In genomic region chr10:119052441-119053041, GRCm38 (mm10) we compare ENCODE assay signal across 12 mouse cellular contexts.
A peak's percentile ranks its signal among the peaks of the same experiment; 100 is the strongest.
DNase-seq lines count a peak whose midpoint lies in the region; ATAC-seq and TF ChIP-seq lines count a peak whose summit lies in the region.
"Had no signal": no experiment of that assay in that cellular context is flagged by ENCODE, and none has a peak within 500 bp of the region (broad histone marks: within the 10 kb centered on the region; RNA-seq: fewer than 3 reads in every experiment).

No protein-coding gene starts in this region.

- H3K4me3 ChIP-seq in intestine, postnatal 0 days (ENCODE audit: low read depth, low read length) = no peak overlapping the region
- no peak overlapping the region for H3K4me3 ChIP-seq in intestine, embryonic 15.5 days (replicated peaks)
- H3K4me3 ChIP-seq in lung, adult 2 months (replicated peaks; ENCODE audit: extremely low read depth, low read depth, low read length) = no peak overlapping the region
- no peak overlapping the region for H3K4me3 ChIP-seq in embryonic facial prominence, embryonic 13.5 days

- H3K9ac ChIP-seq in intestine, postnatal 0 days (ENCODE audit: low read depth, low read length) = no peak overlapping the region
- no peak overlapping the region for H3K9ac ChIP-seq in intestine, embryonic 15.5 days
- H3K9ac ChIP-seq in embryonic facial prominence, embryonic 13.5 days = no peak overlapping the region
- H3K9ac ChIP-seq: liver, embryonic 14.5 days had no signal

- ATAC-seq in intestine, postnatal 0 days = no peak
- no peak for ATAC-seq in intestine, embryonic 15.5 days
- ATAC-seq in embryonic facial prominence, embryonic 13.5 days (ENCODE audit: insufficient number of reproducible peaks, insufficient read depth, low FRiP score, low TSS enrichment, low read depth) = no peak
- ATAC-seq: forebrain, embryonic 16.5 days; inflammation-experienced regulatory T-cells, adult 6 months had no signal

- H3K9me3 ChIP-seq in intestine, postnatal 0 days (ENCODE audit: control insufficient read depth) = no peaks in the 10 kb centered on the region
- no peaks in the 10 kb centered on the region for H3K9me3 ChIP-seq in intestine, embryonic 15.5 days
- H3K9me3 ChIP-seq in embryonic facial prominence, embryonic 13.5 days = no peaks in the 10 kb centered on the region

- intact Hi-C loops in heart, postnatal 10 days (cut with DNase I) = no loop called here

- no peak overlapping the region for H3K27ac ChIP-seq in intestine, postnatal 0 days (ENCODE audit: low read depth, low read length)
- H3K27ac ChIP-seq in intestine, embryonic 15.5 days = no peak overlapping the region
- H3K27ac ChIP-seq in embryonic facial prominence, embryonic 13.5 days = peak overlapping the region; percentile 60
- H3K27ac ChIP-seq: liver, embryonic 14.5 days had no signal

- no peaks in the 10 kb centered on the region for H3K36me3 ChIP-seq in intestine, postnatal 0 days (ENCODE audit: control insufficient read depth, insufficient read depth)
- H3K36me3 ChIP-seq in intestine, embryonic 15.5 days = no peaks in the 10 kb centered on the region
- H3K36me3 ChIP-seq in embryonic facial prominence, embryonic 13.5 days = no peaks in the 10 kb centered on the region

- H3K27me3 ChIP-seq in intestine, postnatal 0 days (replicated peaks; ENCODE audit: control insufficient read depth, insufficient read depth, low read length) = no peaks in the 10 kb centered on the region
- no peaks in the 10 kb centered on the region for H3K27me3 ChIP-seq in intestine, embryonic 15.5 days (replicated peaks)
- no peaks in the 10 kb centered on the region for H3K27me3 ChIP-seq in embryonic facial prominence, embryonic 13.5 days

- peak; percentile 63 for DNase-seq in lung, postnatal 36 days
- DNase-seq in lung, adult 2 months = no peak
- DNase-seq in heart, postnatal 10 days = peak; percentile 48 to 69
- DNase-seq in right cerebral cortex, postnatal 36 days (ENCODE audit: low spot score in 2 of 2) = no peak
- DNase-seq: cerebellum, adult 8-10 months; gastrocnemius, postnatal 14 days had no signal

- no peak for TF ChIP-seq POLR2A in lung, adult 2 months (IDR thresholded peaks at IDR 0.05; ENCODE audit: borderline replicate concordance, extremely low read depth, low read depth, low read length)

- H3K4me2 ChIP-seq in intestine, postnatal 0 days (replicated peaks; ENCODE audit: low read depth) = no peak overlapping the region
- no peak overlapping the region for H3K4me2 ChIP-seq in intestine, embryonic 15.5 days (replicated peaks)
- H3K4me2 ChIP-seq in embryonic facial prominence, embryonic 13.5 days = no peak overlapping the region

- 72% methylated on average over 1 of the region's 1 CpGs for WGBS in intestine, postnatal 0 days
- 62% methylated on average over 1 of the region's 1 CpGs for WGBS in intestine, embryonic 15.5 days
- 19% methylated on average over 1 of the region's 1 CpGs for WGBS in lung, adult 2 months
- WGBS in embryonic facial prominence, embryonic 13.5 days = 63% methylated on average over 1 of the region's 1 CpGs

- peak; percentile 47 for TF ChIP-seq CTCF in intestine, postnatal 0 days (IDR thresholded peaks at IDR 0.05; ENCODE audit: low read depth)
- TF ChIP-seq CTCF in lung, adult 2 months (IDR thresholded peaks at IDR 0.05; ENCODE audit: insufficient read depth, low read length) = no peak

- H3K4me1 ChIP-seq in intestine, postnatal 0 days (replicated peaks; ENCODE audit: control insufficient read depth, insufficient read depth, low read length) = no peaks in the 10 kb centered on the region
- H3K4me1 ChIP-seq in intestine, embryonic 15.5 days (replicated peaks) = peaks cover 4% of the 10 kb centered on the region; the same call in 1 of the 2 replicates
- peaks cover 9% of the 10 kb centered on the region for H3K4me1 ChIP-seq in lung, adult 2 months (ENCODE audit: control insufficient read depth, insufficient read depth, low read length)
- peaks cover 42% of the 10 kb centered on the region for H3K4me1 ChIP-seq in embryonic facial prominence, embryonic 13.5 days

Comparison
In these comparisons a context has a peak if more than half of its experiments do, and no peak if none do; other contexts are left out.
1. DNase-seq: peak in lung, postnatal 36 days (single experiment) and heart, postnatal 10 days (2 of 2); none in lung, adult 2 months (single experiment) and right cerebral cortex, postnatal 36 days (0 of 2).